Mouse (Mus musculus) thymus, adult 2 months (tissue): Measurements from ENCODE around the gene Slc2a5. TPM values are rescaled to one million over a fixed set of nuclear protein-coding genes. Genes with fewer than 3 reads are reported as not detected.

Source experiments
- DNase-seq: peaks from one replicate; pipeline ENCODE4 v3.0.0; 2021
- H3K27ac ChIP-seq: fragments of 200-500 bp; 2 replicates; pipeline ENCODE4 v1.5.1; 2012; ENCODE audit warnings: low read length, control low read depth; ENCODE audit not compliant: control insufficient read depth, insufficient read depth
- H3K27me3 ChIP-seq: fragments of 200-500 bp; 2 replicates; pipeline ENCODE4 v1.6.1; 2012; ENCODE audit warnings: mild to moderate bottlenecking, low read length, moderate library complexity, mixed read lengths; ENCODE audit not compliant: control insufficient read depth, insufficient read depth
- H3K36me3 ChIP-seq: fragments of 200-500 bp; 2 replicates; pipeline ENCODE4 v1.6.1; 2012; ENCODE audit warnings: mild to moderate bottlenecking, low read length, moderate library complexity; ENCODE audit not compliant: control insufficient read depth, insufficient read depth
- H3K4me1 ChIP-seq: fragments of 200-500 bp; replicated peaks from 2 replicates; pipeline ENCODE4 v1.6.1; 2012; ENCODE audit warnings: low read length; ENCODE audit not compliant: control insufficient read depth, insufficient read depth
- H3K4me3 ChIP-seq: fragments of 200-500 bp; 2 replicates; pipeline ENCODE4 v1.5.1; 2012; ENCODE audit warnings: mild to moderate bottlenecking, low read length, control low read depth, moderate library complexity; ENCODE audit not compliant: control insufficient read depth, insufficient read depth
- CTCF ChIP-seq: fragments of 200-500 bp; IDR thresholded peaks from 2 replicates; pipeline ENCODE4 v1.5.1; 2012; ENCODE audit warnings: mild to moderate bottlenecking, control low read depth, low read length, moderate library complexity, borderline replicate concordance; ENCODE audit not compliant: control insufficient read depth, poor library complexity, insufficient read depth; ENCODE audit errors: extremely low read depth
- POLR2A ChIP-seq: fragments of 200-500 bp; IDR thresholded peaks from 2 replicates; pipeline ENCODE4 v1.6.1; 2012; ENCODE audit warnings: mild to moderate bottlenecking, low read length, control low read depth, moderate library complexity; ENCODE audit not compliant: control insufficient read depth, poor library complexity, insufficient read depth; ENCODE audit errors: extremely low read depth
- WGBS: fragments of 180-500 bp; shearing (Covaris S2); methylation state at CpG from one replicate; pipeline ENCODE4 v1.1.7; 2018; 5-methylcytosine and 5-hydroxymethylcytosine counted together
- polyA plus RNA-seq: library from polyadenylated mRNA; depleted of rRNA; stranded (reverse); fragments of >200 nt; gene quantifications from 2 replicates; pipeline ENCODE4 v1.2.3, GENCODE M21; 2012

Gene Slc2a5
- polyA plus RNA-seq, 1 experiment, result 1.2 TPM

DNA sequence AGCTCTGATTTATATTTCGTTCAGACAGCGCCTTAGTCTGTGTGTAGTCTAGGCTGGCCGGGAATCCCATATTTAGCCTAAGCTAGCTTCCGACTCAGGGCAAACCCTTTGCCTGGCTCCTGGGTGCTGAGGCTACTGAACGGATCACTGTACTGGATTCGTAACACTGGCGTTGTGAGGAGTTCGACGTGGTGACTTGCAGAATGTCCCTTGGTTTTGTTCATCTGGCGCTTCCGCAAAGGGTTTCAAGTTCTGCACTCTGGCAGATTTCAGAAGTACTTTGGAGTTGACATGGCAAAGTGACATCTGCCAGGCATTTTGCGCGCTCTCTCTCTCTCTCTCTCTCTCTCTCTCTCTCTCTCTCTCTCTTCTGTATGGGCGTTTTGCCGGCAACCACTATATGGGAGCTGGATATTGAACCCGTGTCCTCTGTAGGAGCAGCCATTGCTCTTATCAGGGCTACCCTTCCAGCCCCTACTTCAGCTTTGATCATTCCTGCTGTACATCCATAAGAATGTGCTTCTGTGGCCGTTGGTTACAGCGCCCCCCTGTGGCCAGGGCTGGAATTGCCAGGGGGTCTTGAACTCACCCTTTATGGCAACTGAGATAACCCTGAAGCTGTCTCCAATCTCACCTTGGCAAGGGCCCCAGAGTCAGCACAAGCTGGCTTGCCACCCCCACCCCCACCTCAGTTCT, 27.0 kb upstream of the Slc2a5 start:
- TF ChIP-seq POLR2A (no peak), CTCF (peak; percentile 89)
- DNase-seq, result peak; percentile 54
- Histone ChIP-seq H3K27ac (no peak overlapping the region), H3K4me1 (peaks cover 19% of the 10 kb centered on the region), H3K27me3 (no peaks in the 10 kb centered on the region; the same call in 1 of the 2 replicates), H3K4me3 (no peak overlapping the region), H3K36me3 (no peaks in the 10 kb centered on the region)
- 92% methylated on average over 18 of the region's 18 CpGs for WGBS

DNA sequence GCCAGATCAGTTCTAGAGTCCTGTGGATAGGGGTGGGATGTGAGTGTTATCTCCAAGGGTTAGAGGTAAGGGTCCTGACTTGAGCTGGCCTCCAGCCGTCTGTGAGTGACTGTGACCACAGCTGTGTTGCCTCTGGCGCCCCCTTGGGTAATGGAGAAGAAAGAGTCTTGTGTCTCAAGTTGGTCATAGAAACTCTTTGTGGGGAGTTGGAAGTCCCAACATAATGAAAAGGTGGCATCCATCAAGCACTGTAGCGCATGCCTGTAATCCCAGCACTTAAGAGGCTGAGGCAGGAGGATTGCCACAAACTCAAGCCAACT, 26.5 kb upstream of the Slc2a5 start:
- H3K36me3 ChIP-seq, result no peaks in the 10 kb centered on the region
- TF ChIP-seq CTCF (peak; percentile 34), POLR2A (no peak)
- no peak overlapping the region for H3K4me3 ChIP-seq
- no peak overlapping the region for H3K27ac ChIP-seq
- no peak for DNase-seq
- peaks cover 18% of the 10 kb centered on the region for H3K4me1 ChIP-seq
- 75% methylated on average over 3 of the region's 3 CpGs for WGBS
- no peaks in the 10 kb centered on the region; the same call in 1 of the 2 replicates for H3K27me3 ChIP-seq

DNA sequence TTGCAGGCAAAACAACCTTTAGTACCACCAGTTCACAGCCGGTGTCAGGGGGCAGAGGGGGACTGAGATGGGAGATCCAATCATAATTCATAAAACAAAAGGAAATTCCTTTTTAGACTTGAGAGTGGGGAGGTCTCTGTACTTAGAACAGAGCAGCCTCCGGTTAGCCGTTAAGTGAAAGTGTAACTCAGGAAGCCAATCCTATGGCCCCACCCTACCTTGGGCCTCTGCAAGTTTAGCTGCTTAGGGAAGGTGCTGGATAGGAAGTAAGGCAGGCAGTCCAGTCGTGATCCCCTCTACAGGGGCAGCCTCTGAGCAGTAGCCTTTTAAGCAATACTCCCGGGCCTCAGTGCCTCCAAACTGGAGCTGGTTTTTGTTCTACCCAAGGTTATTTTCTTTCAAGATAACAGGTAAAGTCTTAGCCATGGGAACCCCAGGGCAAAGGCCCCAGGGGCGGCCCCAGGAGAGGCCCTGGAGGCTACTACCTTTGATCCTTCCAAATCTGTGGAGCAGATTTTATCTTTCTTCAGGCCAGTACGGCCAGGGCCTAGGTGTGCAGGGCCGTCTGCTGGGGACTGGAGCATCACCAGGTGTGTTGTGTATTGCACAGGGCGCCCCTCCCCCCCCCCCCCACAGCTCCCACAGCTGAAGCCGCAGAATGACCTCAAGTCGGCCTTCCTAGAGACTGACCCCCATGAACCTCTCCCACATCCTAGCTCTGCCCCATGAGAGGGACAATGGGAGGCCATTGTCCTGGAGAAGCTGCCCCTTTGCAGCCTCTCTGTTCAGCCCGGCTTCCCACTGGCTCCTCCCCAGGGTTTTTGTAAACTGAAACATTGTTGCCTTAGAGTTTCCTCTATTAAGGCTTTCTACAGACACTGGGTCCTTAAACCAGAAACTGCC, 25.3 kb upstream of the Slc2a5 start:
- no peak for TF ChIP-seq CTCF
- TF ChIP-seq POLR2A, result no peak
- Histone ChIP-seq H3K27ac (no peak overlapping the region), H3K27me3 (no peaks in the 10 kb centered on the region), H3K36me3 (no peaks in the 10 kb centered on the region), H3K4me3 (no peak overlapping the region), H3K4me1 (peaks cover 8% of the 10 kb centered on the region)
- WGBS, result 51% methylated on average over 12 of the region's 12 CpGs
- DNase-seq, result no peak

DNA sequence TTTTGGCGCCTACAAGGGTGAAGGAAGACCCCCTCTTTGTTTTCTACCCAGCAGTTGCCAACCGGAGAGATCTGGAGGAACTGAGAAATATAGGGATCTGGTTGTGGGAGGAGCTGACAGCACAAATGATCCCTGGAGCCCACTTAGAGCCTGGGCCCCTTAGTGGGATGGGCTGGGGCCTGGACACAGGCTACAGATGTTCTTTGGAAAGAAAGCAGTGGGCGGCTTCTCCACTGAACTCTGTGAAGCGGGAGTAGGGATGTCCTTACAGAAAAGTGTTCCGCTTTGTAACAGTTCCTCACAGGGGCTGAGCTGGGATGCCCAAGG, 24.7 kb upstream of the Slc2a5 start:
- no peak for DNase-seq
- Histone ChIP-seq H3K27ac (no peak overlapping the region), H3K27me3 (no peaks in the 10 kb centered on the region), H3K4me3 (no peak overlapping the region), H3K4me1 (peaks cover 3% of the 10 kb centered on the region; the same call in 1 of the 2 replicates), H3K36me3 (no peaks in the 10 kb centered on the region)
- no peak for TF ChIP-seq POLR2A
- TF ChIP-seq CTCF, result no peak
- 99% methylated on average over 5 of the region's 5 CpGs for WGBS

DNA sequence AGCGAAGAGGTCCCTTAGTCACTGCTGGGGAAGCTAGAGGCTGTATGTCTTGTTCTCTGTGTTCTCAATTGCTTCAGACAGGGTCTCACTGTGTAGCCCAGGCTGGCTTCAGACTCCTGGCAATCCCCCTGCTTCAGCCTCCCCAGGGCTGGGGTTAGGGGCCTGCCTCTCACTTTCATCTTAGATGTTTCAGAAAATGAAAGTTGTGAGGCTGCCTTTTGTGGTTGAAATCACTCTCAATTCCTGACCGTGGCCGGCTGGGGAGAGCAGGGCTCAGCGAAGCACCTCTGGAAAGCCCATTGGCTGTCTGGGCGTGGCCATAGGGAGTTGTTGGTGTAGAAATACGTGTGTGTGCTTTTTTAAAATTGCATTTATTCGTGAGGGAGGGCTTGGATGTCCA, 22.8 kb upstream of the Slc2a5 start:
- 65% methylated on average over 7 of the region's 7 CpGs for WGBS
- H3K36me3 ChIP-seq, result no peaks in the 10 kb centered on the region
- peaks cover 3% of the 10 kb centered on the region; the same call in 1 of the 2 replicates for H3K4me1 ChIP-seq
- no peak for DNase-seq
- TF ChIP-seq CTCF, result no peak
- no peak for TF ChIP-seq POLR2A
- no peak overlapping the region for H3K27ac ChIP-seq
- no peak overlapping the region for H3K4me3 ChIP-seq
- no peaks in the 10 kb centered on the region for H3K27me3 ChIP-seq

DNA sequence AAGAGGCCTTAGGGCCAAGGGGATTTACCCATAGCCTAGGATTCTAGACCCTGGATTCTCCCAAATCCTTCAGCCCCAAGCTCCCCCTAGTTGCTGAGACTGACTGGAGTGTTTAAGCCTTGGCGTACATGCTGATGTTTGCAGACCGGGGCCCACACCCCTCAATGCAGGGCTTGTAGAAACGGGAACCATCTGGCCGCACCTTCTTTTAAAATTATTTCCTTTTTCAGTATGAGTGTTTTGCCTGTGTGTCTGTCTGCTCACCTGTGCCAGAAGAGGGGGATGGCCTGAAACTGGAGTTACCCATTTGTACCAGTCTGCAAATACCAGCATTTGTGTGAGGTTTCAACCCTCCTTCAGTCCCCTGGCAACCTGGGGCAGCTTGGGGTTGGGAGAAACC, 21.2 kb upstream of the Slc2a5 start:
- Histone ChIP-seq H3K4me1 (peaks cover 3% of the 10 kb centered on the region; the same call in 1 of the 2 replicates), H3K27ac (no peak overlapping the region), H3K4me3 (no peak overlapping the region), H3K27me3 (no peaks in the 10 kb centered on the region), H3K36me3 (no peaks in the 10 kb centered on the region)
- no peak for TF ChIP-seq POLR2A
- TF ChIP-seq CTCF, result no peak
- no peak for DNase-seq
- WGBS, result 66% methylated on average over 4 of the region's 4 CpGs
